Mouse (Mus musculus) olfactory bulb, adult 2 months (tissue): ENCODE results near the gene Ang6.

ENCODE experiments used
- CTCF ChIP-seq: fragments of 200-500 bp; IDR thresholded peaks from 2 replicates; pipeline ENCODE4 v1.5.1; 2012; ENCODE audit warnings: low read depth, mild to moderate bottlenecking, low read length, moderate library complexity; ENCODE audit not compliant: insufficient read depth
- POLR2A ChIP-seq: fragments of 200-500 bp; IDR thresholded peaks from 2 replicates; pipeline ENCODE4 v1.6.1; 2012; ENCODE audit warnings: mild to moderate bottlenecking, low read depth, low read length, moderate library complexity; ENCODE audit not compliant: insufficient read depth

DNA sequence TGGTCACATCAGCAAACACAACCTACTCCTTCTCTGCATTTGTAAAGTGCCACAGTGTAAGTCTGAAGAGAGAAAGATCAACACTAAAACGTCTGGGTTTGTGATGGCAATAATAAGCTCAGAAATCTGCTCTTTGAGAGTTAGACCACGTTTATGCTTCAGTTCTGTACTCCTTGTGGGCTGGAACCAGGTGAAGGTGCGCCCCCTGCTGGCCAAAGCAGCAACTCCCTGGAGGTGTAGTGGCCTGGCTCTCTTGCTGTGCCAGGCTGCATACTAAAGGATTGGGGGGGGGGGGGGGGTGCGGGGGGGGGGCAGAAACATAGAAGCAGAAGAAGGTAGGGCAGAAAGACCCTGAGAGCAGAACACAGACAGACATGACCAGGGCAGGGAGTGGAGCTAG lies 18.2 kb downstream of the Ang6 start:
- 0 out of 2 replicates have a peak, but pooled peaks have one; percentile 36 for TF ChIP-seq CTCF
- no peak for TF ChIP-seq POLR2A
